Mouse (Mus musculus) limb, embryonic 15.5 days (tissue): Measurements from ENCODE around the gene Ckmt2. TPM values are rescaled to one million over a fixed set of nuclear protein-coding genes. Genes with fewer than 3 reads are reported as not detected.

ENCODE experiments used
- ATAC-seq: fragments of 200-750 bp; cut with Nextera tagmentation; 2 replicates; pipeline ENCODE4 v1.8.0; 2017; ENCODE audit warnings: low read depth, moderate TSS enrichment; ENCODE audit not compliant: insufficient number of reproducible peaks, low FRiP score, low TSS enrichment
- H3K27ac ChIP-seq: fragments of 300-500 bp; sonication (generic); 2 replicates; pipeline ENCODE4 v1.5.1; 2015; ENCODE audit warnings: moderate library complexity, mild to moderate bottlenecking, inconsistent platforms
- H3K27me3 ChIP-seq: fragments of 300-500 bp; sonication (generic); 2 replicates; pipeline ENCODE4 v1.6.1; 2015; ENCODE audit warnings: inconsistent platforms
- H3K36me3 ChIP-seq: fragments of 300-500 bp; sonication (generic); 2 replicates; pipeline ENCODE4 v1.6.1; 2015; ENCODE audit warnings: inconsistent platforms
- H3K4me1 ChIP-seq: fragments of 300-500 bp; sonication (generic); 2 replicates; pipeline ENCODE4 v1.6.1; 2015; ENCODE audit warnings: inconsistent platforms
- H3K4me2 ChIP-seq: fragments of 300-500 bp; sonication (generic); 2 replicates; pipeline ENCODE4 v1.6.1; 2015; ENCODE audit warnings: mild to moderate bottlenecking, inconsistent platforms
- H3K4me3 ChIP-seq: fragments of 300-500 bp; sonication (generic); 2 replicates; pipeline ENCODE4 v1.5.1; 2015; ENCODE audit warnings: mild to moderate bottlenecking, inconsistent platforms
- H3K9ac ChIP-seq: fragments of 300-500 bp; sonication (generic); 2 replicates; pipeline ENCODE4 v1.6.1; 2015; ENCODE audit warnings: inconsistent platforms
- H3K9me3 ChIP-seq: fragments of 300-500 bp; sonication (generic); 2 replicates; pipeline ENCODE4 v1.6.1; 2016; ENCODE audit warnings: inconsistent platforms
- WGBS: fragments of 180-500 bp; shearing (Covaris S2); methylation state at CpG from one replicate; pipeline ENCODE4 v1.1.7; 2015; 5-methylcytosine and 5-hydroxymethylcytosine counted together
- polyA plus RNA-seq: library from polyadenylated mRNA; unstranded; fragments of >200 nt; fragmentation: Nextera tagmentation; extraction: Ambion mirVana; gene quantifications from 2 replicates; pipeline ENCODE4 v1.2.1, GENCODE M21; 2015

Gene Ckmt2
- polyA plus RNA-seq, 1 experiment from 2014 or later, result 2.5 TPM

DNA sequence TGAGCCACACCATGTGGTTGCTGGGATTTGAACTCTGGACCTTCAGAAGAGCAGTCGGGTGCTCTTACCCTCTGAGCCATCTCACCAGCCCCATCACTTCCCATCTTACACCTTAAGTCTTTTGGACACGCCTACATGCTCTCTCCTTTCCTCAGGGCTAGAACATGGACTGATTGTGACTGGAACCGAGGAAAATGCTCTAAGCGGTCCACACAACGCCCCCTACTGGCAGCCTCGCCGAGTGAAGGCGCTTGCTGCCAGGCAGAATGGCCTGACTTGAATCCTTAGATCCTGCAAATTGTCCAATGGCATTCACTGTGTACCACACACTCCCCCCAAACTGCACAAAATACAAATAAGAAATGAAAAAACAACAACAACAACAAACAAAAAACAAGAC lies 19.3 kb downstream of the Ckmt2 start:
- H3K36me3 ChIP-seq, result no peaks in the 10 kb centered on the region
- no peak overlapping the region for H3K27ac ChIP-seq
- 70% methylated on average over 8 of the region's 8 CpGs for WGBS
- no peak overlapping the region for H3K9ac ChIP-seq
- no peak for ATAC-seq
- no peaks in the 10 kb centered on the region for H3K27me3 ChIP-seq
- no peaks in the 10 kb centered on the region for H3K4me1 ChIP-seq
- no peak overlapping the region for H3K4me3 ChIP-seq
- no peaks in the 10 kb centered on the region for H3K9me3 ChIP-seq
- H3K4me2 ChIP-seq, result no peak overlapping the region

DNA sequence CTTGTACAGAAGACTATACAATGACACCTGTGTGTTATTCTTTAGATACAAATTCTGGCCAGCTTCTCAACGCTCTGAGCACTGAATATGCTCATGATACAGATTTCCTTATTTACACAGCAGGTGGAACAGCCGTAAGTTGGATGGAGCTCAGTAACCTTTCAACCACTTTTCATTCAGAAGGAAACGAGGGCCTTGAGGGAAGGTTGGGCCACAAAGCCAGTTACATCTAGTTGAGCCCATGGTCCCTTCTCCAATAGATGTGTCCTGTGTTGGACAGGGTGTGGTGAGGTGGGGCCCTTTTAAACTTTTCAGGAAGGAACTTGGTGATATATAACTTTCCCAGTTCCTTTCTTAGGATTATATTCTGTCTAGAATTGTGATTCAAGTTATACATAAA lies 22.3 kb downstream of the Ckmt2 start:
- 75% methylated on average over 3 of the region's 3 CpGs for WGBS
- Histone ChIP-seq H3K9ac (no peak overlapping the region), H3K36me3 (no peaks in the 10 kb centered on the region), H3K4me1 (no peaks in the 10 kb centered on the region), H3K9me3 (no peaks in the 10 kb centered on the region), H3K27me3 (no peaks in the 10 kb centered on the region), H3K4me2 (no peak overlapping the region), H3K27ac (no peak overlapping the region), H3K4me3 (no peak overlapping the region)
- no peak for ATAC-seq

DNA sequence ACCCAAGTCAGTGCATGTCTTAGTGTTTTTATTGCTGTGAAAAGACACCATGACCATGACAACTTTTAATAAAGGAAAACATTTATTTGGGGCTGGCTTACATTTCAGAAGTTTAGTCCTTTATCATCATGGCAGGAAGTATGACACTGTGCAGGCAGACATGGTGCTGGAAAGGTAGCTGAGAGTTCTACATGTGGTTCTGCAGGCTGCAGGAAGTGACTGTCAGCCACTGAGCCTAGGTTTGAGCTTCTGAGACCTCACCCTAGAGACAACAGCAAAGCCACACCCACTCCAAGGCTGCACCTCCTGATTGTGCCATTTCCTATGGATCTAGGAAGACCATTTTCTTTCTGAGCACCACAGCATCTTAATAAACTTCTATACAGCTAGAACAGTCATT lies 48.8 kb downstream of the Ckmt2 start:
- no peaks in the 10 kb centered on the region for H3K4me1 ChIP-seq

DNA sequence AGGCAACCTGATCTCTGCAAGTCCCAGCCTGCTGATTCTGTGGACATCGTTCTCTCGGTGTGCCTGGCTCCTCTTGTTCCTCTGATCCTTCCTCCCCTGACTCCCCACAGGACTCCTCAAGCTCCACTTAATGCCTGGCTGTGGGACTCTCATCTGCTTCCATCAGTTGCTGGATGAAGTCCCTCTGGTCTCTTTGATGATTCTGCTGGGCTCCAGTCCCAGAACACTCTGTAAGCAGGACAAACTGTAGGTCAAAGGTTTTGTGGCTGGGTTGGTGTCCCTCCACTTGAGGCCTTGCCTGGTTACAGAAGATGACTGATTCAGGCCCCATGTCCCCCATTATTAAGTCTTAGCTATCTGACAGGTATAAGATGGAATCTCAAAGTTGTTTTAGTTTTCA lies 50.6 kb downstream of the Ckmt2 start:
- no peak for ATAC-seq
- no peak overlapping the region for H3K4me2 ChIP-seq
- no peaks in the 10 kb centered on the region for H3K36me3 ChIP-seq
- WGBS, result 55% methylated on average over 2 of the region's 2 CpGs
- H3K9ac ChIP-seq, result no peak overlapping the region
- H3K27me3 ChIP-seq, result no peaks in the 10 kb centered on the region
- no peak overlapping the region for H3K27ac ChIP-seq
- H3K9me3 ChIP-seq, result no peaks in the 10 kb centered on the region
- H3K4me1 ChIP-seq, result no peaks in the 10 kb centered on the region
- H3K4me3 ChIP-seq, result no peak overlapping the region

More for the DNA sequence above, 48.8 kb downstream of the Ckmt2 start:
- no peaks in the 10 kb centered on the region for H3K27me3 ChIP-seq
- no peaks in the 10 kb centered on the region for H3K9me3 ChIP-seq
- H3K4me3 ChIP-seq, result no peak overlapping the region
- ATAC-seq, result no peak
- H3K36me3 ChIP-seq, result no peaks in the 10 kb centered on the region
- H3K9ac ChIP-seq, result no peak overlapping the region
- no peak overlapping the region for H3K4me2 ChIP-seq
- no peak overlapping the region for H3K27ac ChIP-seq

DNA sequence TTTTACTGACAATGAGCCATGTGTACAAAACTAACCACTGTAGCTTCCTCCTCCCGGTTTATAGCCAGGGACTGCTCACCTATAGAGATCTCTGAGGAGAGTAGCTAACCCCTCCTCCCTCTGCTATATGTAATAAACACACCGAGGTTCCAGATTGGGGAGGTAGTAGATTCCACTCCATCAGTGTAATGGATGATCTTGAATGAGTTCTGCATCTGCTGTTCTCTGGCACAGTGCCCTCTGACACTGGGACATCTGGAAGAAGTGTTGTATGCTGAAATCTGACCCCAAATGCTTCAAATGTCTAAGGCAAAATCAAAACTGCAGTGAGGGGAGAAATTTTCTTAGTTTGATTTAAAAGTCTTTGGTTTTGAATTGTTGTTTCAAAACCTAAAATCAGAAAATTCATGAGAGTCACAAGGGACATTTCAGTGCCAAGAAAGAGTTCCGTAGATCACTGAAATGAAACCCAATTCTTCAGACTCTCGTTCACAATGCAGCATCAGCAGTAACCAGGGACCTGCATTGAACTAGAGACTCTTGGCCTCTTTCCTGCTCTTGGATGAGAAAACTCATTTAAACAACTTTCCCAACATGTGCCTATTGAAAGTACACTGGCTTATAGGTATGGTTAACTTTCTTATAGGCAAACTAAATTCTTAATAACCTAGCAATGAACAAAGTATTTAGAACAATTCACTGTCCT lies 51.7 kb downstream of the Ckmt2 start:
- H3K27ac ChIP-seq, result no peak overlapping the region; the same call in 1 of the 2 replicates
- WGBS, result 42% methylated on average over 4 of the region's 4 CpGs

DNA sequence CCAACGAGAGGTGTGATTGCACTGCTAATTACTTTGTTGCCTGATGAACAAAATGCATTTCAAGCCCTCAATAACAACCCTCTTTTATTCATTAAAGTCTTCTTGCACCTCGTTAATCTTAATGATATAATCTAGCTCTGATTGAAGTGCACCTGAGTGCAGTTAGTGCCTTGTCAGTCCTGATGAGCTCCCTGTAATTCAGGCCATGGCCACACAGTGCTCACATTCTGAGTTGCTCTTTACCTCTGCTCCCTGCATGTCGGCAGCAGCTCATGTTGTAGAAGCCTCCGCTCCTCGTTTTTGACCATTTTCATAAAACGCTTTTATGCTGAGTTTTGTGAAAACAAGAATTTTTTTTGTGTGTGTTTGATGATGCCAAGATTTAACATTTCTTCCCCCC lies 53.0 kb downstream of the Ckmt2 start:
- no peaks in the 10 kb centered on the region for H3K4me1 ChIP-seq
- no peak overlapping the region for H3K27ac ChIP-seq
- H3K4me3 ChIP-seq, result no peak overlapping the region
- no peaks in the 10 kb centered on the region for H3K9me3 ChIP-seq
- H3K9ac ChIP-seq, result no peak overlapping the region
- H3K36me3 ChIP-seq, result no peaks in the 10 kb centered on the region
- 43% methylated on average over 6 of the region's 6 CpGs for WGBS
- no peaks in the 10 kb centered on the region for H3K27me3 ChIP-seq
- ATAC-seq, result no peak
- H3K4me2 ChIP-seq, result no peak overlapping the region

More for the DNA sequence above, 51.7 kb downstream of the Ckmt2 start:
- no peaks in the 10 kb centered on the region for H3K4me1 ChIP-seq
- no peaks in the 10 kb centered on the region for H3K36me3 ChIP-seq
- no peaks in the 10 kb centered on the region for H3K9me3 ChIP-seq
- peak; percentile 65; the same call in 1 of the 2 replicates for ATAC-seq
- H3K9ac ChIP-seq, result no peak overlapping the region
- H3K27me3 ChIP-seq, result no peaks in the 10 kb centered on the region
- no peak overlapping the region for H3K4me3 ChIP-seq
- H3K4me2 ChIP-seq, result no peak overlapping the region

DNA sequence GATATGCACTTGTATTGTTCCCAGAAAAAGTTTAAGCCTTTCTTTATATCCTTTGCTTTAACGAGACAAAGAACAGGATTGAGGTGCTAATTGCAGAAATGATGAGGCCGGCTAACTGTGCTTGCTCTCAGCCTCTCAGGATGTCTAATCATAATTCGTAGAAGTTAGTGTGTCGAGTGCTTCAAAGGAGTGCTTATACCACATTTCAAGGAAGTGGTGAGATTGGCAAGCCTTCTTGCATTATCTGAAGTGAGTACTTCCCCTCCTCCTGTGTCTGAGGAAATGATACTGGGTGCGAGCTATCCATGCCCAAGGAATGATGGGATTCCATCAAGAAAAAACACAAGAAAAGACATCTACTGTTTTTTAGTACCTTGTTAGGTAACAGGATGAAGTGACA lies 62.0 kb downstream of the Ckmt2 start:
- Histone ChIP-seq H3K9ac (no peak overlapping the region), H3K27me3 (no peaks in the 10 kb centered on the region), H3K4me3 (no peak overlapping the region), H3K4me1 (no peaks in the 10 kb centered on the region), H3K36me3 (no peaks in the 10 kb centered on the region), H3K27ac (no peak overlapping the region), H3K4me2 (no peak overlapping the region), H3K9me3 (no peaks in the 10 kb centered on the region)
- 85% methylated on average over 5 of the region's 5 CpGs for WGBS
- ATAC-seq, result no peak

DNA sequence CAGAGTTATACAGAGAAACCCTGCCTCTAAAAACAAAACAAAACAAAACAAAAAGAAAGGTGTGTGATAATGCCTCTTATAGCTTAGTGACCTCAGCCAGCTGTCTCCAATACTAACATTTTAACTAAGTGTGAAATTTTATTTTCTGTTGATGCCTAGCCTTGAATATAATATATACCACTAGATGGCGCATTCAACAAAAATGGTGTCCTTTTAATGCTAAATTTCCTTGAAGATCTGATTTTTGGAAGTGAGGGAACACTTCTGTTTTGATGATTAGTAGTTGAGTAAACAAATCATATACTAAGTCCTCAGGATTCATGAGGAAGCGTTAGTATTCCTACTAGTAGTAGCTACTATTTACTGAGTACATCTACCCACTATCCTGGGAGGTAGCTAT lies 67.2 kb downstream of the Ckmt2 start:
- no peak overlapping the region for H3K27ac ChIP-seq
- no peak overlapping the region for H3K4me2 ChIP-seq
- no peak for ATAC-seq
- 35% methylated on average over 2 of the region's 2 CpGs for WGBS
- no peak overlapping the region for H3K9ac ChIP-seq
- H3K4me3 ChIP-seq, result no peak overlapping the region
- peaks cover 13% of the 10 kb centered on the region for H3K36me3 ChIP-seq
- H3K9me3 ChIP-seq, result no peaks in the 10 kb centered on the region
- no peaks in the 10 kb centered on the region for H3K27me3 ChIP-seq
- H3K4me1 ChIP-seq, result peaks cover 4% of the 10 kb centered on the region

DNA sequence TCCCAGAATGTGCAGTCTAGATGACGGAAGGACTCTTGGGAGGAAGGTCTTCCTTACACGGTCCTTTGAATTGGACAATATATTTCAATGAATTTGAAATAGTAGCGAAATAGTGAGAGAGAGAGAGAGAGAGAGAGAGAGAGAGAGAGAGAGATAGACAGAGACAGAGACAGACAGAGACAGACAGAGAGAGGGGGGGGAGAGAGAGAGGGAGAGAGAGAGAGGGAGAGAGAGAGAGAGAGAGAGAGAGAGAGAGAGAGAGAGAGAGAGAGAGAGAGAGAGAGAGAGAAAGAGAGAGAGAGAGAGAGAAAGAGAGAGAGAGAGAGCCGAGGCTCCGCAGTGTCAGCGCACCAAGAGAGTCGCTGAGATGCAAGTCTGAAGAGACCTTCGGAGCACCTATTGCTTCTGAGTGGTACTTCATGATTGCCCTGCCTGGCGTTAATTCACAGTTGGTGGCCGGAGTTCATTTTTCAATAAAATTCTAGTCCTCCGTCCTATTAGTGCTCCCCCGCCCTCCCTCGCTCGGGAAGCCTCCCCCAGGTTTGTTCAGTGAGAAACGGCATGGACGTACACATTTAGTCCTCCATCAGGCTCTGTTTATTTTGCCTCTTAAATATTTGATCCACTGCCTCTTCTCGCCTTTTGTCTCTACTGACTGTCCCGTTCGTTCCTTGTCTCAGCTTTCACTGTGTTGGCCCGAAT lies 68.7 kb downstream of the Ckmt2 start:
- H3K27ac ChIP-seq, result peak overlapping the region; percentile 94
- H3K27me3 ChIP-seq, result no peaks in the 10 kb centered on the region
- peaks cover 17% of the 10 kb centered on the region for H3K36me3 ChIP-seq
- peak overlapping the region; percentile 57 for H3K4me2 ChIP-seq
- no peak for ATAC-seq
- H3K4me1 ChIP-seq, result peaks cover 4% of the 10 kb centered on the region
- WGBS, result 32% methylated on average over 20 of the region's 20 CpGs
- peak overlapping the region; percentile 98 for H3K4me3 ChIP-seq
- H3K9ac ChIP-seq, result peak overlapping the region; percentile 99
- no peaks in the 10 kb centered on the region for H3K9me3 ChIP-seq

DNA sequence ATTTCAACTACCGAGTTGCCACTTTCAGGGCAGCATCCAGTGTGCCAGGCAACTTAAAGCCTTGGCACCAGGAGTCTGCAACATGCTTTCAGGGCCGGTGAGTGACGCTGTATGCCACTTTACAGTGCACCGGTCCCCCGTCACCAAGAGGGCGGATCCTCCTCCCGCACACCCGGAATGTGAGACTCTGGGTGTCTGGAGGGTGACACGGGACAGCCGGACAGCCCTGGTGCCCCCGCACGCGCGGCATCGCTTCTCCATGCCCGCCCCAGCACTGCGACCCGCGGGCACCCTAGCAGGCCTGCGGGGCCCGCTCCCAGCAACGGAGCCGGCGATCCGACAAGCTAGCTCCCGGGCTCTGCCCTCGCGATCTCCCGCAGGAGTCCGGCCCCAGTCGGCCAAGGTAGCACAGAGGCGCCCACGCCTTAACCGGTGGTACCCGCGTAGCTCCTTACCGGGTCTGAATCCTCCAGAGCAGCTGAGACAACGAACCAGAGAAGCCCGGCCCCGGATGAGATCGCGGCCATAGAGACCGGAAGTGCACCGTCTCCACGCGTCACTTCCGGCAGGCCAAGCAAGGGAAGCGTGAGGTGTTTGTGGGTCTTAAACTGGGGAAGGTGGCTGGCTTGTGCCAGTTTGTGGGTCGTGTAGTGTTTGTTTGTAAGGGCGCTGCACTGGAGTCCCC lies 69.4 kb downstream of the Ckmt2 start, which contains the start of gene Zcchc9:
Gene Zcchc9, minus strand, starts transcription at position 551 of the 685 bp plus-strand sequence.
- Histone ChIP-seq H3K36me3 (peaks cover 17% of the 10 kb centered on the region), H3K27me3 (no peaks in the 10 kb centered on the region), H3K4me2 (peak within 1 kb of the TSS; percentile 57), H3K27ac (peak within 1 kb of the TSS; percentile 94), H3K9ac (peak within 1 kb of the TSS; percentile 99), H3K4me1 (peaks cover 4% of the 10 kb centered on the region), H3K9me3 (no peaks in the 10 kb centered on the region), H3K4me3 (peak within 1 kb of the TSS; percentile 98)
- under 1% methylated on average over 50 of the region's 50 CpGs for WGBS
- peak; percentile 92 for ATAC-seq
